Mouse (Mus musculus): ENCODE results near the gene Acyp2. TPM values are rescaled to one million over a fixed set of nuclear protein-coding genes. Genes with fewer than 3 reads are reported as not detected.
A peak's percentile ranks its signal among the peaks of the same experiment; 100 is the strongest.

The Acyp2 gene
- polyA plus RNA-seq, 1 experiment, result 7.5 TPM

GRCm38 (mm10) chr11:30471751-30472593 is 177.4 kb downstream of the Acyp2 start, which contains the start of gene 4930505A04Rik:
TSS of gene 4930505A04Rik (minus strand) at chr11:30471827.
- peak within 1 kb of the TSS; percentile 16 for H3K4me3 ChIP-seq
- H3ac ChIP-seq (ENCODE audit: control insufficient read depth, insufficient read length), result no peak within 1 kb of the TSS

GRCm38 (mm10) chr11:30471187-30471586 is 178.2 kb downstream of the Acyp2 start:
- H3K27me3 ChIP-seq (ENCODE audit: control insufficient read depth, insufficient read depth, insufficient read length), result no peaks in the 10 kb centered on the region
- H3K79me2 ChIP-seq (ENCODE audit: control insufficient read depth, insufficient read depth), result no peaks in the 10 kb centered on the region
- H3K36me3 ChIP-seq (ENCODE audit: control insufficient read depth, insufficient read depth), result no peaks in the 10 kb centered on the region
- TF ChIP-seq MYOG (IDR thresholded peaks at IDR 0.05; ENCODE audit: control insufficient read depth in 1 of 3, insufficient read depth in 1 of 3, insufficient read length in 2 of 3, low read depth in 2 of 3), result no peak
- peak overlapping the region; percentile 81 for H3K4me2 ChIP-seq (ENCODE audit: low read depth)
- H3K4me3 ChIP-seq, result peak overlapping the region; percentile 16
- H3ac ChIP-seq (ENCODE audit: control insufficient read depth, insufficient read length), result no peak overlapping the region

More at GRCm38 (mm10) chr11:30471751-30472593, 177.4 kb downstream of the Acyp2 start, which contains the start of gene 4930505A04Rik:
- Histone ChIP-seq H3K36me3 (ENCODE audit: control insufficient read depth, insufficient read depth) (no peaks in the 10 kb centered on the region), H3K79me2 (ENCODE audit: control insufficient read depth, insufficient read depth) (no peaks in the 10 kb centered on the region), H3K27me3 (ENCODE audit: control insufficient read depth, insufficient read depth, insufficient read length) (no peaks in the 10 kb centered on the region), H3K4me2 (ENCODE audit: low read depth) (peak within 1 kb of the TSS; percentile 81)
- TF ChIP-seq REST (IDR thresholded peaks at IDR 0.05; ENCODE audit: insufficient read depth, insufficient read length) (no peak), POLR2AphosphoS2 (IDR thresholded peaks at IDR 0.05; ENCODE audit: insufficient read length, low read depth) (no peak), MYOD1 (IDR thresholded peaks at IDR 0.05; ENCODE audit: control insufficient read depth in 1 of 3, insufficient read length in 2 of 3, low read depth in 2 of 3) (no peak), MYOG (IDR thresholded peaks at IDR 0.05; ENCODE audit: control insufficient read depth in 1 of 3, insufficient read depth in 1 of 3, insufficient read length in 2 of 3, low read depth in 2 of 3) (no peak), USF1 (IDR thresholded peaks at IDR 0.05; ENCODE audit: low read depth) (no peak), POLR2A (IDR thresholded peaks at IDR 0.05; ENCODE audit: insufficient read length, low read depth) (no peak), E2F4 (IDR thresholded peaks at IDR 0.05; ENCODE audit: insufficient read depth) (no peak), SRF (IDR thresholded peaks at IDR 0.05; ENCODE audit: control insufficient read depth, insufficient read length, low read depth) (no peak), MAX (IDR thresholded peaks at IDR 0.05; ENCODE audit: low read depth) (no peak), TCF3 (IDR thresholded peaks at IDR 0.05; ENCODE audit: insufficient read length, low read depth) (no peak), TCF12 (IDR thresholded peaks at IDR 0.05; ENCODE audit: insufficient read depth, poor library complexity, severe bottlenecking) (no peak), CEBPB (IDR thresholded peaks at IDR 0.05; ENCODE audit: insufficient read depth, poor library complexity, severe bottlenecking) (no peak)

Other genes with a start within 250 kb of the Acyp2 start
- 0.08 TPM for gene 4930505A04Rik, start 177.8 kb downstream of the Acyp2 start, polyA plus RNA-seq (2012; fragmentation: generic; extraction: Trizol)
- gene Psme4, start 122.1 kb upstream of the Acyp2 start, polyA plus RNA-seq (2012; fragmentation: generic; extraction: Trizol), result 15.9 TPM
- gene Gpr75, start 235.8 kb upstream of the Acyp2 start, polyA plus RNA-seq (2012; fragmentation: generic; extraction: Trizol), result not detected
- 8.2 TPM for gene Asb3, start 235.8 kb upstream of the Acyp2 start, polyA plus RNA-seq (2012; fragmentation: generic; extraction: Trizol)

Measured in myocyte (in vitro differentiated cells).